Mouse (Mus musculus): ENCODE results near the gene AY358078. TPM values are rescaled to one million over a fixed set of nuclear protein-coding genes. Genes with fewer than 3 reads are reported as not detected.

AY358078 gene
- total and polyA plus RNA-seq, 3 experiments: not detected

GRCm38 (mm10) chr14:51842781-51843180 is 42.9 kb downstream of the AY358078 start:
- Histone ChIP-seq H3K9ac (ENCODE audit: control insufficient read depth, low read depth, low read length, poor library complexity, severe bottlenecking) (no peak overlapping the region), H3K4me3 (ENCODE audit: control insufficient read depth in 1 of 2, insufficient read depth in 1 of 2, low read depth in 2 of 2, low read length in 2 of 2) (no peak overlapping the region), H3K36me3 (ENCODE audit: control insufficient read depth in 1 of 2, insufficient read depth in 2 of 2, low read length in 2 of 2) (no peaks in the 10 kb centered on the region), H3K27me3 (ENCODE audit: control insufficient read depth in 1 of 2, insufficient read depth in 2 of 2, low read length in 2 of 2) (no peaks in the 10 kb centered on the region), H3K79me2 (ENCODE audit: control insufficient read depth, insufficient read depth, low read length, poor library complexity) (no peaks in the 10 kb centered on the region), H3K27ac (ENCODE audit: control insufficient read depth, low read depth, low read length) (no peak overlapping the region), H3K9me3 (replicated peaks; ENCODE audit: insufficient read depth, low read length) (no peaks in the 10 kb centered on the region), H3K4me1 (ENCODE audit: control insufficient read depth in 1 of 2, insufficient read depth in 2 of 2, low read length in 2 of 2) (no peaks in the 10 kb centered on the region)
- no peak for DNase-seq (ENCODE audit: low read depth, low spot score)
- TF ChIP-seq MAX (IDR thresholded peaks at IDR 0.05; ENCODE audit: low read length) (no peak), USF2 (IDR thresholded peaks at IDR 0.05; ENCODE audit: borderline replicate concordance in 1 of 2, insufficient read depth in 1 of 2, low read depth in 1 of 2, low read length in 2 of 2) (no peak), MAFK (IDR thresholded peaks at IDR 0.05; ENCODE audit: borderline replicate concordance, low read depth, low read length) (no peak), POLR2AphosphoS2 (IDR thresholded peaks at IDR 0.05; ENCODE audit: low read length) (no peak), SIN3A (IDR thresholded peaks at IDR 0.05; ENCODE audit: low read length) (no peak), GATA1 (IDR thresholded peaks at IDR 0.05; ENCODE audit: low read depth, low read length) (no peak), ZNF384 (IDR thresholded peaks at IDR 0.05; ENCODE audit: low read depth, low read length) (no peak)

- no peaks in the 10 kb centered on the region for H3K9me3 ChIP-seq (replicated peaks; ENCODE audit: insufficient read depth, low read length)
- no peak overlapping the region for H3K4me3 ChIP-seq (ENCODE audit: control insufficient read depth in 1 of 2, insufficient read depth in 1 of 2, low read depth in 2 of 2, low read length in 2 of 2)
- no peaks in the 10 kb centered on the region for H3K4me1 ChIP-seq (ENCODE audit: control insufficient read depth in 1 of 2, insufficient read depth in 2 of 2, low read length in 2 of 2)
- no peak for TF ChIP-seq E2F4 (IDR thresholded peaks at IDR 0.05; ENCODE audit: borderline replicate concordance, low read depth, low read length)
- TF ChIP-seq CHD2 (IDR thresholded peaks at IDR 0.05; ENCODE audit: low read length): no peak
- TF ChIP-seq SMC3 (IDR thresholded peaks at IDR 0.05; ENCODE audit: low read depth, low read length): no peak
- TF ChIP-seq TAL1 (IDR thresholded peaks at IDR 0.05; ENCODE audit: low read length): no peak
- no peak for TF ChIP-seq USF2 (IDR thresholded peaks at IDR 0.05; ENCODE audit: borderline replicate concordance in 1 of 2, insufficient read depth in 1 of 2, low read depth in 1 of 2, low read length in 2 of 2)
- TF ChIP-seq ZKSCAN1 (IDR thresholded peaks at IDR 0.05; ENCODE audit: low read depth, low read length): no peak
- no peak for TF ChIP-seq TCF12 (IDR thresholded peaks at IDR 0.05; ENCODE audit: low read depth, low read length)
- no peak for TF ChIP-seq MAZ (IDR thresholded peaks at IDR 0.05; ENCODE audit: low read depth, low read length)
- no peak for TF ChIP-seq CHD1 (IDR thresholded peaks at IDR 0.05; ENCODE audit: low read depth, low read length)
- TF ChIP-seq EP300 (IDR thresholded peaks at IDR 0.05; ENCODE audit: low read depth in 1 of 2, low read length in 2 of 2): no peak
- TF ChIP-seq ZNF384 (IDR thresholded peaks at IDR 0.05; ENCODE audit: low read depth, low read length): no peak
- no peak for TF ChIP-seq BHLHE40 (IDR thresholded peaks at IDR 0.05; ENCODE audit: borderline replicate concordance, low read depth, low read length)
- no peak for TF ChIP-seq GATA1 (IDR thresholded peaks at IDR 0.05; ENCODE audit: low read depth, low read length)
- TF ChIP-seq RAD21 (IDR thresholded peaks at IDR 0.05; ENCODE audit: low read depth, low read length): no peak
- H3K36me3 ChIP-seq (ENCODE audit: control insufficient read depth in 1 of 2, insufficient read depth in 2 of 2, low read length in 2 of 2): no peaks in the 10 kb centered on the region
- H3K79me2 ChIP-seq (ENCODE audit: control insufficient read depth, insufficient read depth, low read length, poor library complexity): no peaks in the 10 kb centered on the region
- no peaks in the 10 kb centered on the region for H3K27me3 ChIP-seq (ENCODE audit: control insufficient read depth in 1 of 2, insufficient read depth in 2 of 2, low read length in 2 of 2)
- no peak overlapping the region for H3K9ac ChIP-seq (ENCODE audit: control insufficient read depth, low read depth, low read length, poor library complexity, severe bottlenecking)
- DNase-seq (ENCODE audit: low read depth, low spot score): no peak
- no peak overlapping the region for H3K27ac ChIP-seq (ENCODE audit: control insufficient read depth, low read depth, low read length)
Observed at GRCm38 (mm10) chr14:51843882-51844281, 44.0 kb downstream of the AY358078 start.
